9 mouse cellular contexts compared by ENCODE assay signal in the genomic region with DNA sequence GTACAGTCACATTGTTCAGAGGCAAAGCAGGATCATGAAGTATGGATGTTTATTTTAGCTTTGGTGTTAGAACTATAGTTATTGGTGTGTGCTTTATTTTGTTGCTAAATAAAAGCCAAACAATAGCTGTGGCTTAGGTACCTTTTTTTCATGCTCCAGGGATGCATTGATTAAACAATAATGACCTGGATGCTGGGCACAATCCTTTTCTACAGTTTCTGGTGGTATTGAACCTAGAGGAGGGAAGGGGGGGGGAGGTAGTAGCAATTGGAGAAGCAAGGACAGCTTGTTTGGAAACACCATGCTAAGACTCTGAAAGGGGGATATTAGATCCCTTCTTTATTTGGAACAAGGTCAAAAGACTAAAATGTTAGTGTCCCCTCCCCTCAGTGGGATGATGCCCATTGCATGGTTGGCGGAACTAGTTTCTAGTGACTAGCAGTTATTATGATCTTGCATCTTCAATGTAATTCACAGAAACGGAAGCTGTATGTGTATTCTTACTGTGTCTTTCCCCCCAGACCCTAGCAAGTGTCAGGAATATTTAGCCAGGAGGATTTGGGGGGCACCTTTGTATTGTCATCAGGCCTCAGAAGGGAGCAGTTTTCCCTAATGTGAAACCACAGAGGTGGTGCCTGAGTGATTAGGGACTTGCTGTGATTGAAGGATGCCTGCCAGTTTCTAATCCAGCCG. TPM values are rescaled to one million over a fixed set of nuclear protein-coding genes. Genes with fewer than 3 reads are reported as not detected.
DNase-seq lines count a peak whose midpoint lies in the region; ATAC-seq and TF ChIP-seq lines count a peak whose summit lies in the region.
"Had no signal": no experiment of that assay in that cellular context is flagged by ENCODE, and none has a peak within 500 bp of the region (broad histone marks: within the 10 kb centered on the region; RNA-seq: fewer than 3 reads in every experiment).

No protein-coding gene starts in this region.

- peak overlapping the region; percentile 75 for H3K4me3 ChIP-seq in left cerebral cortex, adult 2 months
- peak overlapping the region; percentile 79 for H3K4me3 ChIP-seq in forebrain, embryonic 12.5 days (replicated peaks)
- H3K4me3 ChIP-seq in limb, embryonic 13.5 days = peak overlapping the region; percentile 56
- peak overlapping the region; percentile 52 for H3K4me3 ChIP-seq in stomach, embryonic 16.5 days (replicated peaks; ENCODE audit: low read length)

- intact Hi-C loops in left cerebral cortex, adult 2 months (cut with DNase I) = loop anchor here (2.0 to 10.0 kb wide), 6 partner anchors 65 to 1198 kb away; partner anchors contain the start of gene Ube2d3

- no peaks in the 10 kb centered on the region for H3K9me3 ChIP-seq in forebrain, embryonic 12.5 days
- H3K9me3 ChIP-seq in limb, embryonic 13.5 days = no peaks in the 10 kb centered on the region
- H3K9me3 ChIP-seq in stomach, embryonic 16.5 days (replicated peaks; ENCODE audit: control insufficient read depth, low read length) = no peaks in the 10 kb centered on the region
- H3K9me3 ChIP-seq: megakaryocyte, embryonic 14.5 days had no signal

- no peak for ATAC-seq in forebrain, embryonic 12.5 days (ENCODE audit: low FRiP score)
- no peak for ATAC-seq in limb, embryonic 13.5 days (ENCODE audit: low FRiP score, low read depth)
- ATAC-seq in stomach, embryonic 16.5 days (ENCODE audit: insufficient read depth, low FRiP score) = no peak

- H3K27me3 ChIP-seq in forebrain, embryonic 12.5 days = no peaks in the 10 kb centered on the region
- H3K27me3 ChIP-seq in limb, embryonic 13.5 days = no peaks in the 10 kb centered on the region
- H3K27me3 ChIP-seq in stomach, embryonic 16.5 days (ENCODE audit: control insufficient read depth, insufficient read depth, low read length) = no peaks in the 10 kb centered on the region

- no peak for DNase-seq in left cerebral cortex, adult 2 months (ENCODE audit: extremely low spot score in 1 of 2, low spot score in 2 of 2)
- no peak for DNase-seq in left cerebral cortex, adult 9 months (ENCODE audit: low spot score in 2 of 2)
- DNase-seq in frontal cortex, postnatal 10 days (ENCODE audit: low spot score in 2 of 2) = no peak
- no peak for DNase-seq in gastrocnemius, postnatal 10 days
- DNase-seq: kidney, postnatal 36 days had no signal

- no peak for TF ChIP-seq CTCF in left cerebral cortex, adult 2 months (IDR thresholded peaks at IDR 0.05)

- peaks cover 24% of the 10 kb centered on the region for H3K4me1 ChIP-seq in forebrain, embryonic 12.5 days
- H3K4me1 ChIP-seq in limb, embryonic 13.5 days = peaks cover 15% of the 10 kb centered on the region
- no peaks in the 10 kb centered on the region for H3K4me1 ChIP-seq in stomach, embryonic 16.5 days (ENCODE audit: control insufficient read depth, insufficient read depth, low read length)

- peak overlapping the region; percentile 75 for H3K4me2 ChIP-seq in forebrain, embryonic 12.5 days
- peak overlapping the region; percentile 69 for H3K4me2 ChIP-seq in limb, embryonic 13.5 days (replicated peaks)
- H3K4me2 ChIP-seq in stomach, embryonic 16.5 days (ENCODE audit: low read depth, low read length) = peak overlapping the region; percentile 68

- peak overlapping the region; percentile 58 for H3K9ac ChIP-seq in forebrain, embryonic 12.5 days
- peak overlapping the region; percentile 45 for H3K9ac ChIP-seq in limb, embryonic 13.5 days
- no peak overlapping the region for H3K9ac ChIP-seq in stomach, embryonic 16.5 days (ENCODE audit: low read length)

- WGBS in forebrain, embryonic 12.5 days = 5% methylated on average over 3 of the region's 3 CpGs
- 52% methylated on average over 3 of the region's 3 CpGs for WGBS in limb, embryonic 13.5 days
- WGBS in stomach, embryonic 16.5 days = 54% methylated on average over 3 of the region's 3 CpGs

- H3K36me3 ChIP-seq in forebrain, embryonic 12.5 days (replicated peaks) = no peaks in the 10 kb centered on the region
- no peaks in the 10 kb centered on the region for H3K36me3 ChIP-seq in limb, embryonic 13.5 days
- no peaks in the 10 kb centered on the region for H3K36me3 ChIP-seq in stomach, embryonic 16.5 days (ENCODE audit: control insufficient read depth, insufficient read depth, low read length)

- H3K27ac ChIP-seq in left cerebral cortex, adult 2 months = peak overlapping the region; percentile 78
- H3K27ac ChIP-seq in forebrain, embryonic 12.5 days = peak overlapping the region; percentile 100
- peak overlapping the region; percentile 76; the same call in 1 of the 2 replicates for H3K27ac ChIP-seq in limb, embryonic 13.5 days
- H3K27ac ChIP-seq in stomach, embryonic 16.5 days (ENCODE audit: low read length) = peak overlapping the region; percentile 79; the same call in 1 of the 2 replicates

RNA-seq across cellular contexts. Expression of gene Cxxc4, which starts 1.0 kb away (rescaled TPM):
- 10 to 100 TPM; 22.6 to 24.5 TPM for total RNA-seq in left cerebral cortex, adult 2 months (2021)
- polyA plus RNA-seq in forebrain, embryonic 12.5 days (2016; fragmentation: Nextera tagmentation; extraction: Ambion mirVana) = 20.9 and 25.5 TPM in 2 replicates
- 7.7 and 8.0 TPM in 2 replicates for polyA plus RNA-seq in limb, embryonic 13.5 days (2015; fragmentation: Nextera tagmentation; extraction: Ambion mirVana)
- 4.1 and 4.9 TPM in 2 replicates for polyA plus RNA-seq in stomach, embryonic 16.5 days (2015; fragmentation: Nextera tagmentation; extraction: Ambion mirVana)
- total RNA-seq in gastrocnemius, postnatal 10 days (2021) = 1 to 10 TPM in 1 of 2 experiments, under 1 TPM in 1; 0.82 to 1.3 TPM
